Comparison of ENCODE assay signal across 11 mouse cellular contexts in the genomic region with DNA sequence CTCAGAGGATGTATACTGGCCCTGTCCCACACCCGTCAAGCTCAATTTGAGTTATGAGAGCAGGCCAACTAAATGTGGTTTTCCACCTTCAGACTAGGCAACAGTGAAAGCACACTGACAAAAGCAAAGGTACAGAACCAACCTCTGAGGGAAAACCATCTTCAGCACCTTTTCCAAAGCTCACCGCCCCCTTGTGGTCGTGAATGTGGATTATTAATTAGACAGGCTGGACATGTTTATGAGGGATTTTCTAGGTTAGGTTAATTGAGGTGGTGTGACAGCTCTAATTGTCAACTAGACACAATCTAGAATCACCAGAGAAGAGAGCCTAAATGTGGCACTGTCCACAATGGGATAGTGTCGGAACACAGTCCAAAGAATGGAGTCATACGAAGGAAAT. TPM values are rescaled to one million over a fixed set of nuclear protein-coding genes. Genes with fewer than 3 reads are reported as not detected.
DNase-seq lines count a peak whose midpoint lies in the region; ATAC-seq and TF ChIP-seq lines count a peak whose summit lies in the region.
"Had no signal": no experiment of that assay in that cellular context is flagged by ENCODE, and none has a peak within 500 bp of the region (broad histone marks: within the 10 kb centered on the region; RNA-seq: fewer than 3 reads in every experiment).

No protein-coding gene starts in this region.

- DNase-seq in cerebellum, adult 9-10 months = peak; percentile 28
- peak; percentile 33 for DNase-seq in liver
- DNase-seq in Patski (ENCODE audit: low read depth, low spot score) = no peak
- peak; percentile 16 for DNase-seq in lung, postnatal 25 days (ENCODE audit: low spot score)
- DNase-seq in right cerebral cortex, postnatal 36 days (ENCODE audit: low spot score in 2 of 2) = no peak
- no peak for DNase-seq in forebrain, embryonic 14.5 days (ENCODE audit: low spot score)
- DNase-seq: heart, postnatal 10 days had no signal

- peaks cover 28% of the 10 kb centered on the region for H3K36me3 ChIP-seq in liver, embryonic 12.5 days
- peaks cover 19% of the 10 kb centered on the region for H3K36me3 ChIP-seq in forebrain, embryonic 14.5 days (ENCODE audit: control insufficient read depth, insufficient read depth, low read length)

- no peak overlapping the region for H3K9ac ChIP-seq in liver, embryonic 12.5 days
- H3K9ac ChIP-seq in forebrain, embryonic 14.5 days (ENCODE audit: low read length) = no peak overlapping the region

- H3K4me3 ChIP-seq in liver, embryonic 12.5 days = no peak overlapping the region
- H3K4me3 ChIP-seq in forebrain, embryonic 14.5 days (ENCODE audit: low read depth, low read length) = no peak overlapping the region
- H3K4me3 ChIP-seq: erythroblast, embryonic 14.5 days; midbrain, embryonic 10.5 days had no signal

- H3K27me3 ChIP-seq in liver, embryonic 12.5 days (replicated peaks) = no peaks in the 10 kb centered on the region
- no peaks in the 10 kb centered on the region for H3K27me3 ChIP-seq in Patski
- no peaks in the 10 kb centered on the region for H3K27me3 ChIP-seq in forebrain, embryonic 14.5 days (replicated peaks; ENCODE audit: control insufficient read depth, insufficient read depth, low read length)

- 76% methylated on average over 5 of the region's 5 CpGs for WGBS in liver, embryonic 12.5 days (ENCODE audit: insufficient replicate concordance)
- 84% methylated on average over 5 of the region's 5 CpGs for WGBS in forebrain, embryonic 14.5 days

- no peak overlapping the region for H3K27ac ChIP-seq in liver, embryonic 12.5 days
- no peak overlapping the region for H3K27ac ChIP-seq in forebrain, embryonic 14.5 days (ENCODE audit: low read depth, low read length)
- H3K27ac ChIP-seq: midbrain, embryonic 10.5 days had no signal

- in situ Hi-C loops in Patski (cut with MboI; ENCODE audit: low pct_unique_long_range_greater_than_20kb) = no loop called here

- H3K4me2 ChIP-seq in liver, embryonic 12.5 days = no peak overlapping the region
- H3K4me2 ChIP-seq in forebrain, embryonic 14.5 days (ENCODE audit: low read length) = no peak overlapping the region

- POLR2A ChIA-PET in Patski (lab: Charles Lee) = no interaction called here

- peaks cover 33% of the 10 kb centered on the region for H3K4me1 ChIP-seq in liver, embryonic 12.5 days
- no peaks in the 10 kb centered on the region for H3K4me1 ChIP-seq in forebrain, embryonic 14.5 days (ENCODE audit: control insufficient read depth, insufficient read depth, low read length)
- H3K4me1 ChIP-seq: midbrain, embryonic 10.5 days had no signal

- no peaks in the 10 kb centered on the region for H3K9me3 ChIP-seq in liver, embryonic 12.5 days (replicated peaks)
- H3K9me3 ChIP-seq in forebrain, embryonic 14.5 days (replicated peaks; ENCODE audit: control insufficient read depth, low read length) = no peaks in the 10 kb centered on the region
- H3K9me3 ChIP-seq: midbrain, embryonic 10.5 days had no signal

- TF ChIP-seq CTCF in Patski (IDR thresholded peaks at IDR 0.05) = peak; percentile 47

- ATAC-seq in cerebellum, adult (ENCODE audit: insufficient number of reproducible peaks, low FRiP score, low TSS enrichment) = no peak
- ATAC-seq in liver, embryonic 12.5 days = no peak
- no peak for ATAC-seq in Patski
- ATAC-seq in forebrain, embryonic 14.5 days = no peak

- CTCF ChIA-PET in Patski (lab: Charles Lee) = interaction anchor here (0.9 to 2.0 kb wide), 5 partner anchors 11 to 26 kb away, joined by 3 to 6 read pairs (median 4); no protein-coding TSS in a partner anchor

RNA-seq across cellular contexts. Expression of a gene that starts 30.5 kb away (rescaled TPM):
- polyA plus RNA-seq in liver, embryonic 12.5 days (2016; fragmentation: Nextera tagmentation; extraction: Ambion mirVana) = 30.7 and 31.7 TPM in 2 replicates
- polyA plus RNA-seq in Patski (2021) = 43.4 TPM
- polyA plus RNA-seq in forebrain, embryonic 14.5 days (2014; fragmentation: Nextera tagmentation; extraction: Ambion mirVana) = 76.7 and 90.7 TPM in 2 replicates

RNA-seq across cellular contexts. Expression of a gene that starts 46.2 kb away (rescaled TPM):
- 20.2 and 21.8 TPM in 2 replicates for polyA plus RNA-seq in liver, embryonic 12.5 days (2016; fragmentation: Nextera tagmentation; extraction: Ambion mirVana)
- 36.4 TPM for polyA plus RNA-seq in Patski (2021)
- 16.6 and 20.5 TPM in 2 replicates for polyA plus RNA-seq in forebrain, embryonic 14.5 days (2014; fragmentation: Nextera tagmentation; extraction: Ambion mirVana)

Comparison
In these comparisons a context has a peak if more than half of its experiments do, and no peak if none do; other contexts are left out.
1. DNase-seq: peak in cerebellum, adult 9-10 months (single experiment), liver (single experiment) and lung, postnatal 25 days (single experiment); none in Patski (single experiment), right cerebral cortex, postnatal 36 days (0 of 2) and forebrain, embryonic 14.5 days (single experiment).